Mouse (Mus musculus) erythroblast, embryonic 14.5 days (primary cell): Measurements from ENCODE around the gene H3f3a.

Experiments
- GATA1 ChIP-seq: IDR thresholded peaks from 2 replicates; pipeline ENCODE4 v1.6.1; 2012; ENCODE audit warnings: low read length, inconsistent platforms, mixed read lengths
- TAL1 ChIP-seq: IDR thresholded peaks from 3 replicates; pipeline ENCODE4 v1.6.1; 2012; ENCODE audit warnings: low read length, inconsistent platforms, mixed read lengths

GRCm38 (mm10) chr1:180792814-180793213 is 20.9 kb downstream of the H3f3a start:
- TF ChIP-seq TAL1 (no peak), GATA1 (no peak)
